Mouse (Mus musculus): ENCODE data around the gene Them5.

GRCm38 (mm10) chr3:94310911-94311310 is 31.0 kb upstream of the Them5 start:
- TF ChIP-seq EP300 (IDR thresholded peaks at IDR 0.05; ENCODE audit: low read depth) (no peak), CTCF (IDR thresholded peaks at IDR 0.05; ENCODE audit: low read depth) (no peak)

All from liver, embryonic 14.5 days (tissue).